Mouse (Mus musculus) cerebellum, adult 8-10 months (tissue): Measurements from ENCODE around the gene Omt2a.
A peak's percentile ranks its signal among the peaks of the same experiment; 100 is the strongest.
"Not testable (repeated sequence)": the region's sequence is repeated elsewhere in the genome, so short reads cannot be mapped to it uniquely, and the experiment has no call there.

Experiments used
- DNase-seq: peaks from one replicate; pipeline ENCODE4 v3.0.0; 2022

Omt2a gene

GRCm38 (mm10) chr9:78296089-78296488, 18.5 kb downstream of the Omt2a start:
- DNase-seq: peak; percentile 20

GRCm38 (mm10) chr9:78294781-78295180, 19.8 kb downstream of the Omt2a start:
- not testable (repeated sequence) for DNase-seq

- DNase-seq: not testable (repeated sequence)
Observed at GRCm38 (mm10) chr9:78293683-78294082, 20.9 kb downstream of the Omt2a start.

GRCm38 (mm10) chr9:78292462-78292861, 22.1 kb downstream of the Omt2a start:
- not testable (repeated sequence) for DNase-seq

GRCm38 (mm10) chr9:78289723-78290122, 24.9 kb downstream of the Omt2a start, which contains the start of gene Gm10639:
TSS of gene Gm10639 (plus strand) at chr9:78289923.
- not testable (repeated sequence) for DNase-seq

GRCm38 (mm10) chr9:78289063-78289462, 25.5 kb downstream of the Omt2a start:
- not testable (repeated sequence) for DNase-seq

- not testable (repeated sequence) for DNase-seq
Observed at GRCm38 (mm10) chr9:78282002-78282711, 32.4 kb downstream of the Omt2a start.

- not testable (repeated sequence) for DNase-seq
Observed at GRCm38 (mm10) chr9:78270945-78271344, 43.7 kb downstream of the Omt2a start.
